Mouse (Mus musculus) bone marrow macrophage, adult 2 months (primary cell): ENCODE results near the gene Zdhhc1. TPM values are rescaled to one million over a fixed set of nuclear protein-coding genes. Genes with fewer than 3 reads are reported as not detected.

Experiments
- H3K27ac ChIP-seq: 2 replicates; pipeline ENCODE4 v1.5.1; 2012; ENCODE audit warnings: low read depth, low read length; ENCODE audit not compliant: insufficient read depth
- H3K4me1 ChIP-seq: 2 replicates; pipeline ENCODE4 v1.6.1; 2012; ENCODE audit warnings: low read length; ENCODE audit not compliant: control insufficient read depth, insufficient read depth
- H3K4me3 ChIP-seq: 2 replicates; pipeline ENCODE4 v1.5.1; 2012; ENCODE audit warnings: mild to moderate bottlenecking, low read length, moderate library complexity; ENCODE audit not compliant: insufficient read depth
- CTCF ChIP-seq: IDR thresholded peaks from 2 replicates; pipeline ENCODE4 v1.5.1; 2012; ENCODE audit warnings: low read depth, mild to moderate bottlenecking, low read length, moderate library complexity
- POLR2A ChIP-seq: IDR thresholded peaks from 2 replicates; pipeline ENCODE4 v1.6.1; 2012; ENCODE audit warnings: mild to moderate bottlenecking, low read depth, low read length, borderline replicate concordance
- polyA plus RNA-seq: library from polyadenylated mRNA; stranded (reverse); fragments of >200 nt; gene quantifications from 2 replicates; pipeline ENCODE4 v1.2.4, GENCODE M21; 2012; ENCODE audit not compliant: missing spikeins, insufficient read depth, insufficient read length

The Zdhhc1 gene
- polyA plus RNA-seq, 1 experiment = 16.0 TPM

DNA sequence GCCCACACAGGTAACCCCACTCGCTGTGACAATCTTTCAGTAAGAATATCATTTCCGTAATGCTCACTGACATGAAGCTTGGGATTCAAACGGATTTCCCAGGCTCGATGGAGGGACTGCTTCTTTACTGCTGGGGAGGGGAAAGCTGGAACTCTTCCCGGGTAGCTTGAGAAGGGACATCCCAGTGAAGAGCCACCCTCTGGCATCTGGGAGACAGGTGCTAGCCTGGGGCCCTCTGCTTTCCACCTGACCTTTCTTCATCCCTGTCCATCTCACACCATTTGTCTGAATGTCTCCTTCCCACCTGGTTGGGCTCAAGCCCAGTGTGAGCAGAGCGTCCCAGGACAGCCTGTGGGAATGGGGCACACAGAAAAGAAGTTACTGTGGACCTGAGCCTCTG lies 30.5 kb downstream of the Zdhhc1 start:
- TF ChIP-seq CTCF (no peak), POLR2A (no peak)
- no peak overlapping the region for H3K27ac ChIP-seq
- H3K4me1 ChIP-seq = no peaks in the 10 kb centered on the region
- no peak overlapping the region for H3K4me3 ChIP-seq

DNA sequence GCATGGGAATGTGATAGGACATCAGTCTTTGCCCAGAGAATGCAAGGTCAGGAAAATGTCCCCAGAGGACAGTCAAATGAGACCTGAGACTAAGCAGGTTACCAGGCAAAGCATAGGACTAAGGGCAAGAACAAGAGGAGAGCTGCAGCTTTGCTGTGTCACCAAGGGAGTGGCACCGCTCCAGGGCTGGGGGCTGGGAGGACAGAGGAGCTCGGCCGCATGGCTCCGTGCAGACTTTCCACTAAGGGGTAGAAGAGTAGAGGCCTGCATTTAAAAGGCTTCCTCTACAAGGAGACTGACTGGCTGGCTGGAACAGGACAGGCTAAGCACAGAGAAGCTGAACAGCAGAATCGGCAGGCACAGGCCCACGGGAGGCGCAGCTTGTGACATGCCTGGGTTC lies 32.1 kb downstream of the Zdhhc1 start:
- TF ChIP-seq CTCF = no peak

DNA sequence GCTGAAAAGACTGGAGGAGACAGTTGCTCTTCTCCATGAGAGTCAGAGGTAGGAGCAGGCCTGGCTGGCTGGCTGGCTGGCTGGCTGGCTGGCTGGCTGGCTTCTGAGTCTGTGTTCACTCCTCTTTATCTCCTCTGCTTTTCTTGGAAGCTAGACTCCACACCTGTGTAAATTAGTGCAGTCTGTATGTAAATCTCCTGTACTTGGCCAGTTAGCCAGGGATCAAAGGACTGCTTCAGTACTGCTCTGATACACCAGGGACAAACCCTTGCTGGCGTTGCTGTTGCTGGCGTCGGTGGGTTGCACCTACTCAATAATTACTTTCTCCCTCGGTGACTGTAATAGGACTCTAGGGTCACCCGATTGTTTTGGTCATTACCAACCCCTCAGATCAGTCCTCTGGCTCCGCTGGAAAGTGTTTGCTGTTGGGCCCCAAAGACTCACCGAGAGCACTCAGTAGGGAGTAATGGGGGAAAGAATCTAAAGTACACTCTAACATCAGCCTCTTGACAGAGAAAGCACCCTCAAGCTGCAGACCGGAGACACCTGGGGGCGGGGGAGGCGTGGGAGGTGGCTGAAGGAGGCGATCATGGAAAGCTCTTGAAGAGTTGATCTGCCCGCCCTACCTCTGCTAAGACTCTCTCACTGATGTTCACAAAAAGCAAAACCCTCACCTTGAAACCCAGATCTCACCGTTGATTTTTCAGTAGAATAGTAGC lies 35.5 kb downstream of the Zdhhc1 start:
- H3K27ac ChIP-seq = no peak overlapping the region
- H3K4me3 ChIP-seq = no peak overlapping the region
- H3K4me1 ChIP-seq = no peaks in the 10 kb centered on the region
- no peak for TF ChIP-seq CTCF
- no peak for TF ChIP-seq POLR2A

More for the DNA sequence above, 32.1 kb downstream of the Zdhhc1 start:
- Histone ChIP-seq H3K4me3 (no peak overlapping the region), H3K4me1 (no peaks in the 10 kb centered on the region), H3K27ac (no peak overlapping the region)

DNA sequence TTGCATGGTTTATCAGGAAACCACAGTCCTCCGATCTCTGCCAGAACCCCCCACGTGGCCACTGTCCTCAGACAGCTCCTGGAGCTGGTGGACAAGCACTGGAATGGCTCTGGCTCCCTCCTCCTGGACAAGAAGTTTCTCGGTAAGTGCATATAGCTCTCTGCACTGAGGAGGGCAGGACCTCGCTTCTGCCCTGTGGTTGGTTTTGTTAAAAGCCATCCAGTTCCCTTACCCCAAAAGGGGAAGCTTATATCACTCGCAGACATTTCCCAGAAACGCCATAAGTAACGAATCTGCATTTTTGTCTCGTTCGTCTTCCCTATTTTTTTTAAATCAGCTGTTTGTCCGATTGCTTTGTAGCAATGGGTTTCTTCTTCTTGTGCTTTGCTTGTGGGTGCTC lies 41.5 kb downstream of the Zdhhc1 start:
- H3K4me1 ChIP-seq = peaks cover 17% of the 10 kb centered on the region
- peak overlapping the region; percentile 56 for H3K4me3 ChIP-seq
- TF ChIP-seq POLR2A (no peak), CTCF (no peak)
- H3K27ac ChIP-seq = peak overlapping the region; percentile 74

DNA sequence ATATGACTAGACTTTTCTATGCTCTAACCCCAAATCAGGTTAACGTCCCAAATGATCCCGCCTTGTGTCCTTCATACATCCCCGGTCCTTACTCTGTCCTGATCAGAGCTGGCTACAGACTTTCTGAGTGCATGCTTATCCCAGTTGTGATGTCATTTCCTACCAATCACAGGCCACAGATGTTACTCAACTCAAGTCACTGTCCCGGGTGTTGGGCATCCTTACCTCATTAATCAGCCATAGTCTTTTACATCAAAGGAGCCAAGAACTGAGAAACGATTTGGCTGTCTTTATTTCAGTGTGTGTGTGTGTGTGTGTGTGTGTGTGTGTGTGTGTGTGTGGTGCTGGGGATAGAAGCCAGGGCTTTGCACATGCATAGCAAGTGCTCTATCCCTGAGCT lies 42.6 kb downstream of the Zdhhc1 start:
- no peak overlapping the region for H3K27ac ChIP-seq
- H3K4me1 ChIP-seq = peaks cover 17% of the 10 kb centered on the region
- H3K4me3 ChIP-seq = no peak overlapping the region
- TF ChIP-seq POLR2A = no peak

DNA sequence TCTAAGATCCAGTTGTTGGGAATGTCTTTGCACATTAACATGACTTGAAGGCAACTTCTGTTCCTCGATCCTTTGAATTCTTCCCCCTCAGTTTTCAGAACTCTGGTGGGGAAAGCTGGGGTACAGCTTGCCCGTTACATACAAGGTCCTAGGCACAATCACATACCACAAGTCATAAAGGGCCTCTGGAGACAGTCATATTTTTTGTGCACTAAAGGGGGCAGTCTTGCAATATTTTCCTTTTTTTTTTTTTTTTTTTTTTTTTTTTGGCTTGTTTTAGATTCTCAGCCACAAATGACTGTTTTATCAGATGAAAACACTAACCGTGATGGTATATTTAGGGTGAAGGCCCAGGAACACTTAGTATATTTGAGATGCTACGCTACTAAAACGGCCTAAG lies 43.4 kb downstream of the Zdhhc1 start:
- no peak for TF ChIP-seq POLR2A
- no peak for TF ChIP-seq CTCF
- Histone ChIP-seq H3K4me1 (peaks cover 17% of the 10 kb centered on the region), H3K27ac (no peak overlapping the region), H3K4me3 (no peak overlapping the region)

DNA sequence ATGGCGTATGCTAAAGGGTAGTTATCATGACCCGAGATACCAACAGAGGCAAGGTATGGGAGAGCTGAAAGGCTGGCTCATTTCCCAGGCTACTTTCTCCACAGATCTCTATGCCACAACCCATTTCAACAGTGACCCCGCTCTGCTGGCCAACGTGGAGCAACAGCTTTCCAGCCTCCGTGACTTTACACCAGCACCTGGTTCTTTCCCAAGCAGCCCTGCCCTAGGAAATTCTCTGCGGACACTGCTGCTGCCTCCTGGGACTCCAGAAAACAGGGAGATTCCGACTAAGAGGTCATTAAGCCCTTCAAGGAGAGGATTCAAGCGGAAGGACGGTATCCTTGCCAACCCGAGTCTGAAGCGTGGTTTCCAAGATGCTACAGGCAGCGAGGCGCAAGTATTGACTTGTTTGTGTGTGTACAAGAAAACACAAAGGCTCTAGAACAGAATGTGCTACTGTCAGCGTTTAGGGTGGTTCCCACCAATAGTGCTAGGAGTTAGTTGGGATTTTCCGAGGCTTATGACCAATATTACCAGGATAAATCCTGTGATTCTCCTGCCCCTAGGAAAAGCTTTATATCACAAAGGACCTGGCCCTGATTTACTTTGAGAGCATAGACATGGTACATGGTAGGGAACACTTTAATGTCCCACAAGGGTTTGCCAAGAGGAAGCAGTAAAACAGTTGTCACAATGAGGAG lies 44.6 kb downstream of the Zdhhc1 start:
- Histone ChIP-seq H3K4me1 (peaks cover 17% of the 10 kb centered on the region), H3K27ac (no peak overlapping the region), H3K4me3 (no peak overlapping the region)
- TF ChIP-seq POLR2A = no peak
- no peak for TF ChIP-seq CTCF

DNA sequence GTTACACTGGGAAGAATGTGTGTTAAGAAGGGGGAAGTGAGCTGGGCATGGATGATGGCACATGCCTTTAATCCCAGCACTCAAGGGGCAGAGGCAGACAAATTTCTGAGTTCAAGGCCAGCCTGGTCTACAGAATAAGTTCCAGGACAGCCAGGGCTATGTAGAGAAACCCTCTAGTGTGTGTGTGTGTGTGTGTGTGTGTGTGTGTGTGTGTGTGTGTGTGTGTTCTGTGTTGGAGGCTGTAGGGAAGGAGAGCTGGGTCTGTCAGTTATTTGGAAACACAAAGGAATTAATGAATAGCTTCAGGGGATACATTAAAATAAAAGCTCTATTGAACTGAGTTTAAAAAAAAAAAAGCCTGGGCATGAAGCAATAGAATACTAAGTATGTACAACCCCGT lies 45.7 kb downstream of the Zdhhc1 start:
- H3K27ac ChIP-seq = no peak overlapping the region
- H3K4me3 ChIP-seq = no peak overlapping the region
- no peak for TF ChIP-seq POLR2A
- TF ChIP-seq CTCF = no peak

DNA sequence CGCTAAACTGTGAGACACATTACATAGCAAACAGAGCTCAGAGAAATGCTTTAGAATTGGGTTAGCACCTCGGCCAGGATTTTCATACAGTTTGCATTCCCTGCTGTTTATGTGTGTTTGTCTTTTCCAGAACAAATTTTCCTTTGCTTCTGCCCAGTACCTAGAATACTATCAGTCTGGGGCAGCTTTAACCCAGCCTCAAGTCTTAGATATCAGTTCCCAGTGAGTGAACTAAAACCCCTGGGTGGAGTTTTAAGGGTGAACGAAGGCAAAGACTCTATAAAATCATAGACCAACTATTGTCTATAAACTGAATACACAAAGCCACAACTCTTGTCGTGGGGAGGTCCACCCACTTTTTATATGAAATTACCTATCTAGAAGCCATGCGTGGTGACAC lies 48.1 kb downstream of the Zdhhc1 start:
- Histone ChIP-seq H3K27ac (no peak overlapping the region), H3K4me1 (peaks cover 3% of the 10 kb centered on the region), H3K4me3 (no peak overlapping the region)
- no peak for TF ChIP-seq POLR2A
- no peak for TF ChIP-seq CTCF

More for the DNA sequence above, 45.7 kb downstream of the Zdhhc1 start:
- H3K4me1 ChIP-seq = peaks cover 16% of the 10 kb centered on the region

DNA sequence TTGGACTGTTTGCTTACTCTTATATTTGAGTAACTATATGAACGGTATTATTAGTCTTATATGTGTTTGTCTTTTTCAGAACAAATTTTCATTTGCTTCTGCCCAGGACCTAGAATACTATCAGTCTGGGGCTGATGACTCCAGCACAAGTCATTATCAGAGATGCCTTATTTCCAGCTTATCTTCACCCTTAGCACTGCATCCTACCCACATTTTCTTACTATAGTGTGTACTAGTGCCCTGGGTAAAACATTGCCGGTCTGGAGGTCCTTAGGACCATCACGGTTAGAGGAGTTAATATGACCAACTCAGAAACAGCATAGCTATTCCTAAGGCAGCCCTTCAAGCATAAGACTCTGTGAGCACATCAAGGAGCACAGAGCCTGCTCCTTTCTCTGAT lies 48.5 kb downstream of the Zdhhc1 start:
- H3K27ac ChIP-seq = no peak overlapping the region
- no peak overlapping the region for H3K4me3 ChIP-seq
- H3K4me1 ChIP-seq = peaks cover 3% of the 10 kb centered on the region; the same call in 1 of the 2 replicates
- TF ChIP-seq CTCF (no peak), POLR2A (no peak)

DNA sequence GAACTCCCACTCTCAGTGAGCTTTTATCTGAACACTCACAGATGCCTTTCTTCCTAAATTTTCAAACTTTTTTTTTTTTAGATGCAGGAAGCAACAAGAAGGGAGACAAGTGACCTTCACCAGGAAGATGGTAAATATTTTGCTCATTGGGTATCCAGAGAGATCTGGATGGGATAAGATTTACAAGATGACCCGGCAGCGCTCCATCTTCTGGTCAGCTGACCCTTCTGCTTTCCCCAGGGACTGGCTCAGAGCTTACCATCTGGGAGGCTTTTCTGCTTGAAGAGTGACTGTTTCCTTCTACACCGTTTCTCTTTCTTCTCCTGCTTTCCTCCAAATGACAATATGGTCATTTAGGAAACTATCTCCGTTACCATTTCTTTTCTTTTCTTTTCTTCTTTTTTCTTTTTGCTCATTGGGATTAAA lies 50.6 kb downstream of the Zdhhc1 start:
- H3K4me1 ChIP-seq = no peaks in the 10 kb centered on the region
- TF ChIP-seq POLR2A (no peak), CTCF (no peak)
- no peak overlapping the region for H3K27ac ChIP-seq
- no peak overlapping the region for H3K4me3 ChIP-seq
